Mouse (Mus musculus) cerebellum, adult 18-20 months (tissue): ENCODE measurements around the gene Rnf135.
"Not testable (repeated sequence)": the region's sequence is repeated elsewhere in the genome, so short reads cannot be mapped to it uniquely, and the experiment has no call there.

Source experiments
- DNase-seq, 2 experiments: peaks; one replicate each; pipeline ENCODE4 v3.0.0; 2021

Gene Rnf135

GRCm38 (mm10) chr11:80183705-80184255, at the start of gene Rnf135:
TSS of gene Rnf135 (plus strand) at chr11:80183851.
- peak; percentile 89 to 92 for DNase-seq

DNA sequence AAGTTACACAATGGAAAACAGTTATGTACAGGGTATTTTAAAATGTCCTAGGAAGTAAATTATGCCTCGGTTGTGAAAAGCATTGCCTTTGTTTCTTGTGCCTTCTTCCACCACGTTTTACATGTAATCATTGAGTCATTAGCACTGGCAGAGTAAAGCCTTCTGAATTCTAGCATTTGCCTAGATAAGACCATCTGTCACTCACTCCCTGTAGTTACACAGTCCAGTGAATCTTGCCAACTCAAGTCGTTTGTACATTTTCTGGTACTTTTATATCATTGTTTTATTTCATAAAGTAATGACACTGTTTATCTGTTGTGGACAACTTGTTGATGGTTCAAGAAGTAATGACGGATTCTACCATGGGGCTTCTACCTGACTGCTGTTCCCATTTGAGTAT, 48.9 kb upstream of the Rnf135 start:
- DNase-seq, result no peak

DNA sequence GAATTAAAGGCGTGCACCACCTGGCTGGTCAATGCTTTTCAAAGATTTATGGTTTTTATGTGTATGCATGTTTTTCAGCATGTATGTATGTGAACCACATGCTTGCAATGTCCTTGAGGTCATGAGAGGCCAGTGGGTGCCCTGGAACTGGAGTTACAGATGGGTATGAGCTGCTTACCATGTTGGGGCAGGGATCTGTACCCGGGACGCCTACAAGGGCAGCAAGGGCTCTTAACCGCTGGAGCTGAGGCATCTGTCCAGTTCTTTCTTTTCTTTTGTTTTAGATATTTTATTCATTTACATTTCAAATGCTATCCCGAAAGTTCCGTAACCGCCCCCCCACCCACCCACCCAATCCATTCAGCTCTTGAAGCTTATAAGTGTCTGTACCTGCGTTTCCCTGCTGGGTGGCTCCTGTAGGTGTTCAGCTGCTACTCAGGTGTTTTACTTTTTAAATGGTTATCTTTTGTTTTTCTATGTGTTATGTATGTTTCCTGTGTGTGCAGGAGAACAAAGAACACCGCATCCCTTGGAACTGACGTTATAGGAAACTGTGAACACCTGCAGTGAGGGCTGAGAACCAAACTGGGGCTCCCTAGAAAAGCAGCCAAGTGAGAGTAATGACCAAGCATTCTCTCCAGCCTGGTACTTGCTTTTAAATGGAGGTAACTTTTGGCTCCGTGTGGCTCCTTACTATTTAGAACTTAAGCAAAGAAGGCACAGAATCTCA, 47.5 kb upstream of the Rnf135 start:
- DNase-seq, result no peak

- DNase-seq, result peak in 1 of 2 experiments; percentile 6
Measured at GRCm38 (mm10) chr11:80136786-80137185, 46.9 kb upstream of the Rnf135 start.

- DNase-seq, result no peak
Measured at GRCm38 (mm10) chr11:80137773-80138172, 45.9 kb upstream of the Rnf135 start.

GRCm38 (mm10) chr11:80141825-80142521, 41.7 kb upstream of the Rnf135 start, which contains the start of gene Tefm:
TSS of gene Tefm (minus strand) at chr11:80142175.
- DNase-seq, result peak; percentile 79 to 87

- no peak for DNase-seq
Measured at GRCm38 (mm10) chr11:80142872-80143271, 40.8 kb upstream of the Rnf135 start.

GRCm38 (mm10) chr11:80145787-80146275, 37.8 kb upstream of the Rnf135 start:
- DNase-seq, result no peak

DNA sequence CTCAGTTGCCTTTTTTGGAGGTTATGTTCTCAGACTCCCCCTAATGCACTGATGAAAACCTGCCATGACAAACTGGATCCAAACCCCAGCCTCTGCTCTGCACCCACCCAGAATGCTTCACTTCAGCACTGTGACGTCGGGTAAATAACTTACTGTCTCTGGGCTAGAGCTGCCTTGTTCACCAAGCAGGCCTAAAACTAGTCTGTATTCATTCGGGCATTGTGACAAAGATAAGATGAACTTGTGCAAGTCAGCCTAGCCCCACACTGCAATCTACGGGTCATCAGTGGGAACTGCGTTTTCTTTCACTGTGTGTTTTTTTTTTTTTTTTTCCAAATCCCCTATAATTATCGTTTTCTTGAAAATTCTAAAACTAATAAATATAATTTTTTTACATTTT, 35.9 kb upstream of the Rnf135 start:
- no peak for DNase-seq

DNA sequence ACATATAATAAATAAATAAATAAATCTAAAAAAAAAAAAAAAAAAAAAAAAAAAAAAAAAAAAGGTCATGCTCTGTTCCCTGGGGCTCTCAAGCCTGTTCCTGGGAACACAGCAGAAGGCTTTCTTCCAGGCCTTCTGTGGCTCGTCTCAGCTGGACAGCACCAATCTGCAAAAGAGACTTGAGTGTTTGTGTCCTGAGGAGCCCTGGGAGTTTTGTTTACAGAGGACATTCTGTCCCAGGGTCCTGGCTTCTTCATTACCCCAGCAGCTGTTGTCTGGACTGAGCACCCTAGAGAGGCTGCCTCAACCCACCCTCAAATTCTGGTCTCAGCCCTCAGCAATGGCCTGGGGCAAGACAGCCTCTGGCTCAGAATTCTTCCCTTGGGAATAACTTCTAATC, 35.3 kb upstream of the Rnf135 start:
- peak in 1 of 2 experiments; percentile 11 for DNase-seq

- DNase-seq, result not testable (repeated sequence)
Measured at GRCm38 (mm10) chr11:80148974-80149373, 34.7 kb upstream of the Rnf135 start.

DNA sequence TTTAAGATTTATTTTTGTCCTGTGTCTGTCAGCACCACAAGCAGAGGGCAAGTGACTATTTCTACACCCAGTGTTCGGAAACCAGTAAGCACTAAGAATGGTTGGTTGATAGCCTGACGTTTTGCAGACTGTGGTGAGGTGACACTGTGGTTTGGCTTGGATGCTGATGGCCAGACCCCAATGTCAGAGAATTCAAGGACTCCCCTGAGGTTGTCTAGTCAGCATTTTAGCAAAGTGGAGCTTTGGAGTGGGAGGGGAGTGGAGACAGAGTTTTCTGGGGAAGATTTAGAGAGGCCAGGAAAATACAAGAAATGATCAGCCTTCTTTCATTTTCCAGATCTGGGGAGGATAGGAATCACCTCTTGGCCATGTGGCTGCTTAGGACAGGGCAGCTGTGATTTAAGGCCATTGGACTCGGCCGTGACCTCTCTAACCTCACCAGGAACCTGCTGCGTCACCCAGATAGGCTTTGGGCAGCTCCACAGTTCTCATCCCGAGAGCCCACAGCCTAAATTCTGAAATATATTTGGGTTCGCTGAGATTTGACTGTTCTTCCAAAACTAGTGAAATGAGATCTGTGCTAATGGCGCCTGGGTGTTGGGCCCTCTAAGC, 34.1 kb upstream of the Rnf135 start:
- DNase-seq, result no peak

DNA sequence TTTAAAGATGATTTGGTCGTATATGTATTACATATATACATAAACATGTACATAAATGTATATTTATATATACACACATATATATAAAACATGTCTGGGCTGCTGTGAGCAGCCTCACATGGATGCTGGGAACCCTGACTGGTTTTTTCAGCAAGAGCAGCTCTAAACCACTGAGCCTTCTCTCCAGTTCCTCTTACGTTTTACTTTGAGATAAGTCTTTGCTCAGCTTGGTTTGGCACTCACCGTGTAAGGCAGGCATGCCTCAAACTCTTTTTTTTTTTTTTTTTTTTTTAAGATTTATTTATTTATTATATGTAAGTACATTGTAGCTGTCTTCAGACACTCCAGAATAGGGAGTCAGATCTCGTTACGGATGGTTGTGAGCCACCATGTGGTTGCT, 33.1 kb upstream of the Rnf135 start:
- no peak for DNase-seq

DNA sequence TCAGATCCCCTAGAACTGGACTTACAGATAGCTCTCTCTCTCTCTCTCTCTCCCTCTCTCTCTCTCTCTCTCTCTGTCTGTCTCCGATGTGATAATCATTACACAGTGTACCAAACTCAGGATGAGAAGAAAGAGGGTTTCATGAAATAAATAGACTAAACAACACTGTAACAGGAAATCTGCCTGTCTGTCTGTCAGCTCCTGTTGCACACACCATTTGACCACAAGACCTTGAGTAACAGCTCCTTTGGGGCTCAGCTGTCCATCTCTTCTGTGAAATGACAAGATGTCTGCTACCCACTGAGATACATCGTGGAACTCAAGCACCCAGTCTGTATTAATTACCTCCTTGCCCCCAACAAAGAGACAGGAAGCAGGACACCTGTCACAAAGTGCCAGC, 32.1 kb upstream of the Rnf135 start:
- DNase-seq, result no peak

GRCm38 (mm10) chr11:80152376-80152775, 31.3 kb upstream of the Rnf135 start:
- DNase-seq, result no peak

DNA sequence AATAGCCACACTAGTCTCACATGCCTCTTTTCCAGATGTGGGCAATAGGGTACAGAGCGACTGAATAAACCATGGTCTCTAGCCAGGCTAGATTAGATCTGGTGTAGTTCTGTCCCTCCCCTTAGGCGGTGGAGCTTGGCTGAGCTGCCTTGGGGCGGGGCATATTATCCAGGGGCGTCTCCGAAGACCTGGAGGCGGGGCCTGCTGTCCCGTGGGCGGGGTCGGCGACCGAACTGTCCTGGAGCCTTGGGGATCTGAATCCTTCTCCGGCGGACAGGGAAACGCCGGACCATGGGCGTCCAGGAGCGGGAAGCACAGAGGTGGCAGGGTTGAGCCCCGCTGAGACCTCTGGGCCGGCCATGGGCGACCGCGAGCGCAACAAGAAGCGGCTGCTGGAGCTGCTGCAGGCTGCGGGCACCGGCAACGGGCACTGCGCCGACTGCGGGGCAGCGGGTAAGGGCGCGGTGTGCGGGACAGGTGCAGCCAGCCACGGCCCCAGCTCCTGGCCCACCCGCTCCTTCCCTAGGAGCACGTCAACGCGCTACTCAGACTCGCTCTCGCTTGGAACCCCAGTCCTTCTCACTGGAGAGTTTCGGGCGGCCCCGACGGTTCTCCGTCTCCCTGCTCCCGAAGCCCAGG, 29.7 kb upstream of the Rnf135 start, which contains the start of gene Adap2:
Gene Adap2 (plus strand): TSS at position 249 of the 639 bp plus-strand sequence.
- peak; percentile 52 to 54 for DNase-seq

- no peak for DNase-seq
Measured at GRCm38 (mm10) chr11:80154501-80154900, 29.1 kb upstream of the Rnf135 start.

DNA sequence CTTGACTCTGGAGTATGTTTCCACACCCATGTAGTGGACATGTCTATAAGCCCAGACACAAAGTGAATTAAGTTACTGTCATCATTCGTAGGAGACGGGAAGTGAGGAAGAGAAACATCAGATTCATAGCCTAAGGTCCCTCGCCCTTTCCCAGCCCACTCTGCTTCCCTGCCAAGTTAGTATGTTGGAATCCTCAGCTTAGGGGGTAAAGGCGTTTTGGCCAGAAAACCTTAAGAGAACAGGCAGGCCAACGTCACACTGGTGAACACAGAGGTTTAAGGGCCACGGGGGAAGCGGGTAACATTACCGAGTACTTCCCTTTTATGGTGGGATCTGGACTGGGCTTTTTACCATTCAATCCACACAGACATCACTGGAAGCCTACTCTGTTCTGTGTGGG, 28.1 kb upstream of the Rnf135 start:
- DNase-seq, result no peak

DNA sequence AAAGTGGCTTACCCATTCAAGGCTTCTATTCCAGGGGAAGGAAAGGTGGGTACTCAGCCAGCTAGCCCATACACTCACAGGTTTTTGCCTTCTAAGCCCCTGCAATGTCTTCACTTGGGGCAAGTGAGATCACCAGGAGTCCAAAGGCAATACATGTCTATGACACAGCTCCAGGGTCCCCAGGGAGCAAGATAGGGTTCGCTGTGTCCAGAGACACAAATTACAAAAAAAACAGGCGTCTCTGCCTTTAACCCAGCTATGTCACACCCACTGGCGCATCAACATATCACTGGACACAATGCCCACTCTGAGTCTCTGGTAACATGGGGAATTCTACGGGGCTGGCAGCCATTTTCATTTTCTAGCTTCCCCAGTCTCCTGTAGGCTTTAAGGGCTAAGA, 27.7 kb upstream of the Rnf135 start:
- DNase-seq, result no peak

DNA sequence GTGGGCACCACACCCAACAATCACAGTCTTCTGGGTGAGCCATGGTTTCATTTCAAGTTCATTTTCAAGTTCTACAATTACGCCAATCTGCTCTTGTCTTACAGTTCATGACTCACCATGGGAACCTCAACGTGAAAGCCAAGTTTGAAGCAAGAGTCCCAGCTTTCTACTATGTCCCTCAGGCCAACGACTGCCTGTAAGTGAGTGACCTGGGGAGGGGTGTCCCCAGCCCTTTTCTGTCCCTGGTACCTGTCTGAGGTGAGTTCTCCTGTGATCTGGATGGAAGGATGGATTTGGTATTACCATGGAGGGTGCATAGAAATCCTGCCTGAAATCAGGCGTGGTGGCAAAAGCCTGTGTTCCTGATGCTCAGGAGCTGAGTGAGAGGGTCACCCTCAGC, 26.8 kb upstream of the Rnf135 start:
- DNase-seq, result no peak

DNA sequence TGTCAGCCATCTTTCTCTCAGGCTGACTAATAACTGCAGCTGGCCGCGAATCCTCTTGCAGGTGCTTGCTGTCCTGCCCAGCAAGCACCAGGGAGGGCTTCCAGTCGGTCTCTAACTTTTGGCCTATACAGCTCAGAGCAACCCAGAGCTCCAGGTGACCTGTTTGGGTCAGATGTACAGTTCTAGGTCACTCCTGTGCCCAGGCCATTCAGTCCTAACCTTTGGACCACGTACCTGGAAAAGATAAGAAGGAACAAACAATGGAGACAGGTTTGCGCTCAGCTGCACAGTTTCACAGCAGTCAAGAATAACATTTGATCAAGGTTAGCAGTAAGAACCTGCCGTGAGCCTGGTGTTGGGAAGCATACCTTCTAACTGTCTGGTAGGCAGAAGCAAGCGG, 24.6 kb upstream of the Rnf135 start:
- DNase-seq, result no peak

GRCm38 (mm10) chr11:80161041-80161440, 22.6 kb upstream of the Rnf135 start:
- DNase-seq, result no peak
